Mouse (Mus musculus): ENCODE data around the gene Btbd18.

- TF ChIP-seq CTCF (IDR thresholded peaks at IDR 0.05) (no peak), POLR2A (IDR thresholded peaks at IDR 0.05; ENCODE audit: insufficient read depth, low read depth, low read length) (no peak)
Observed at GRCm38 (mm10) chr2:84634006-84634405, 24.9 kb upstream of the Btbd18 start.

Data from heart, adult 2 months (tissue).